Mouse (Mus musculus): ENCODE data around the gene Fancc.

GRCm38 (mm10) chr13:63514931-63515360, 17.9 kb upstream of the Fancc start:
- TF ChIP-seq CTCF (IDR thresholded peaks at IDR 0.05; ENCODE audit: borderline replicate concordance, control insufficient read depth, extremely low read depth, insufficient read depth, low read length, poor library complexity) (no peak), POLR2A (IDR thresholded peaks at IDR 0.05; ENCODE audit: control insufficient read depth, extremely low read depth, insufficient read depth, low read length, poor library complexity) (no peak)
